Mouse (Mus musculus): ENCODE measurements at regions not wholly inside any gene's neighbourhood (a gene's known extent, or its start where the extent isn't known, plus 50 kb on each side); places are given as distances from the start of the nearest gene placed in this dataset.

DNA sequence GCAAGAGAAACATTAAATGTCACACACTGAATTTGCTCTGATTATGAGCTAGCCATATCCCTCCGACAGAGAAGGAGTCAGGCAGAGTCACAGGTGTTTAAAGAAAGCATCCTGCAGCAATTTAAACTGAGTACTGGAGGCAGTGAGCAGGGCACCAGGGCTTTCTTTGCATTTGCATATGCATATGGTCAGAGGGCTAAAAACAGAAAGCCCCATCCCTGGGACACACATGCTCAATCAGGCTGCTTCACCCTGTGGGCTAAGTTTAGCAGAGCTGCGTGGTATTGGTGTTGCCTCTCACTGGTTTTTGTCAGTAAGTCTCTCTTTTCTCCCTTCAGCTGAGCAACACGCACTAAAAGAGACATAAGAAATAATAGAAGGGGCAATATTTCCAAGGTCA is 289.9 kb upstream of the Rps6ka3 start:
- DNase-seq (ENCODE audit: low spot score), result no peak

DNA sequence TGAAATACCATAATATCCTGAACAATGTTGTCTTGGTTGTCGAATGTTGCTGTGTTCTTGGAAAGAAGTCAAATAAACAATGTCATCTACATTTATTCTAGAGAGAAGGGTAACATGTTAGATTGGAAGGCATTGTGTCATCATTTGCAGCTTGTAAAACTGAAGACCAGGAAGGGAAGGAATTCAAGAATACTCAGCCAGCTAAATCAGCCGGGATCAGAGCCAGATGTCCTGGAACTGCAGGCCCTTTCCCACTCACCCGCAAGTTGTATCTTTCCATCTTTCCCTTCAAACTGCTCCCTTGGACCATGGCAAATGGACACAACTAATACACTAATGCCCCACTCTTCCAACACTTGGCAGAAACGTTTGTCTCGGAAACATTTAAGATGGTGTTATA is 288.7 kb upstream of the Rps6ka3 start:
- DNase-seq (ENCODE audit: low spot score), result no peak

DNA sequence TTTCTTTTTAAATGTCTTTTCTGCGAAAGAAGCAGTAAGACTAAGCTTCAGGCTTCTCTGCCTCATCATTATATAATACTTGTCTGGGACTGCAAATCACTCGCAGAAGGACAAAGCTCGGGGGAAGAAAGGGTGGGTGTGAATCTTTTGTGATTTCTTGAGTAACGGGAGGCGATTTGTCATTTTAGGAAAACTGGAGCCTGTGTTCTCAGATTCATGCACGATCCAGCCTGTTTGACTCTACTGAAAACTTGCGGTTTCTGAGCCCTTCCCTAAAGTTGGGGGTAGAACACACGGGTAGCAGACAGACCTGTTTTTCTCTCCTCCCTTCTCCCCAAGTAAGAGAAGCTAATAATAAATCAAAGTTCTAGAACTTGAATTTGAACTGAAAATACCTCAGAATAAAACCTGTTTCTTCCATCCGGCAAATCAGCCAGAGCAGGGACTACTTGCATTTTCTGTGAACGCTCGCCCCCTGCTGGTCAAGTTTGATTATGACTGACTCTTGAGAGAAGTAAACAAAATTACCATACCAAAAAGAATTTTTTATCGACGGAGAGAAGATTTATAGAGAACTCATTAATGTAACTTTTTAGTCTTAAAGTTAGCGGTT is 288.2 kb upstream of the Rps6ka3 start:
- DNase-seq (ENCODE audit: low spot score), result peak; percentile 8

DNA sequence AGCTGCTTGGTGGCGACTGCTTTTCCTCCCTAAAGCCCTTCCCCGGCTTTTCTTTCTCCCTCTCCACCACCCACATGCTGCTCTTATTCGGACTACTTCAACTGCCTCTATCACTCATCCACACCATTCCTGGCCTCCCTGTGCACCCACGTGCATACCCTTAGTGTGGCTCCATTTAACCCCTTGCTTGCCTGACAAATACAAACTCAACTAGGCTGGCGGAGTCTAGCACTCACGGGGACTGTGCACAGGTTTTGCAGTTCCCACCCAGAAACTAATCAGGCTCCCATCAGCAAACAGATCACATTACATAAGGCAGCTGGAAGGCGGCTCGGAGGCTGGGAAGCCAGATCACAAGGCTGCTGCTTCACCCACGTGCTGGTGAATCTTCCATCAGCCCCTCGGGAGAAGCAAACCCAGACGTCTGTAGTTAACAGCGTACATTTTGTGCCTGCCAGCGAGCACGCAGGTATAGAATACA is 287.0 kb upstream of the Rps6ka3 start:
- no peak for DNase-seq (ENCODE audit: low spot score)

DNA sequence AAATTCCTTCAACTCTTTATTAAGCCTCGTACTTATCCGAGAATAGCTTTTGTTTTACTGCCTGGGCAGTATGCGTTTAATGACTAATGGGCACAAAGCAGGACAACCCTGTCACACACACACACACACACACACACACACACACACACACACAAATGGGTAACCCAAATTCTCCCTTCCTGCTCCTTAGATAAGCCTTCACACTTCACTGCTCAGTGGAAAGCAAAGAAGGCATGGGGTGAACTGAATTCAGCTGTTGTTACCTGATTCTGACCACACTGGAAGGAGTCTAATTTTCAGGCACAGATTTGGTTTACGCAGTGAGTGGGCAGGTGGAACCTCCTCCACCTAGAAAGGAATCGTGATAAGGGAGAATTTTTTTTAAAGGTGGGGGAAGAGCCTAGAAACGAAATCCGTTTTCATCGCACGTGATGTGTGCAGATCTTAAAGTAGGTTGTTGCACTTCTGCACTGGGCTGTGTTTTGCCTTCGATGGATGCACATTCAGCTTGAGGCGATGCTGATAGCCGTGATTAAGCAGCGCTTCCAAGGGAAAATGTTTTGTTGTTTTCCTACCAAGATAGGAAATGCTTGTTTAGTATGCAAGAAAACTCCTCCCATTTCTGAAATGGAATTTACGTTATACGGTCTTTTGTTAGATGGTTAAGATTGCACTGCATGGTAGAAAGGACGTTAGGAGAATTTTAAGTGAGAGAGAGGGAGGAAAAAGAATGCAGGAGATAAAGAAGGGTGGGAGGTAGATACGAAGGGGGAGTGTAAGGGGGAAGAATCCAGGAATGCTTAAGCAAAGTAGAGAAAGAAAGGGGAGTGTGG is 286.2 kb upstream of the Rps6ka3 start:
- no peak for DNase-seq (ENCODE audit: low spot score)

DNA sequence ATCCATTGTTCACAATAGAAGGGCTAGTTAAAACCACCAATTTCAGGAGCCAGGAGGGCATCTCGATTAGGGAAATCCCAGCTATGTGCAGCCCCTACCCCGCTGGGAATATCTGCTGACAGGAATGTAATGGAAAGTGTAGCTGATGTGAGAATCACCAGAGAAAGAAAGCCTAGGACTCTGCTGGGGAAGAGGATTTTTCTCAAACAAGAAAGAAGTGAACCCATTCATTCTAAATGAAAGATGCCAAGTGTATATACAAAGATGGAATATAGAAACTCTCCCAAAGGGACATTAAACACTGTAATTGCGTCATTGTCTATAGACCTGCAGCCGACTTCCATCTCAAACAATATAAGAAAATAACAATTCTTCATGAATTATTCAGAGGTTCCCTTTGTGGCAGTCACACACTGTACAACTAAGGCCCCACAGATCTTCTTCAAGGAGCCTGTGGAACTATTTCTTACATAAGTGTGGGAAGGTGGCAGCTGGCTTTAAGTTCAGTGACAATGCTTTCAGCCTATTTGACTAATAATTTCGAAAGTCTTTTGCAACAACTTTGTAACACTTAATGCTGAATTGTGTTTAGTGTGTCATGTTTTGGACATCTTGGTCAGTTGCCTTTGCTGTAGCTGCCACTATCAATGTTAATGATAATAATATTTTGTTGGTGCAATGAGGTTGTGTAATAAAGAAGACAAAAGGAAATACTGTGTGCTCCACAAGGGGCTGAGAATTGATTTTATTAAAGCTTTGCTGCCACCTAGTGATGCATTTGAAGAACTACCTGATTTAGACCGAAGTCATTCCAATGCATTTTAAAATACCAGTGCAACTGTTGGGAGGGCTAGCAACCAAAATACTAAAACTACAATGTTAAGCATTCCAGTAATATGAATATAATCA is 285.4 kb upstream of the Rps6ka3 start:
- no peak for DNase-seq (ENCODE audit: low spot score)

DNA sequence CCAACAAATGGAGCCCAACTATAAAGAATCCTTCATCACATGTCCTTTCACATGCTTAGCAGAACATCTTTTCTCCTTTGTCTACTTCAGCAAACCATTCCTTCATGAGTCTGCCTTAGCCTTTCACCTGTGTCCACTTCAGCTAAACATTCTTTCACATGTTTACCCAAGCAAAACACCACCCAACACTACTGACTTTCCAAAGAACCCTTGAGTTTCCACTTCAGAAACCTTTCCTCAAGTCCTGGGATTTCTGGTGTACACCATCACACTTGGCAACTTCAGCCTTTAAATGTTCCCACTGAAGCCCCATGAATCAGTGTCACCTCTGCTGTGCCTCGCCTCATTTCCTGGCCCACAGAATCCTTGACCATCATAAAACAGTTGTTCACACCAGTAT is 278.2 kb upstream of the Rps6ka3 start:
- no peak for DNase-seq (ENCODE audit: low spot score)

DNA sequence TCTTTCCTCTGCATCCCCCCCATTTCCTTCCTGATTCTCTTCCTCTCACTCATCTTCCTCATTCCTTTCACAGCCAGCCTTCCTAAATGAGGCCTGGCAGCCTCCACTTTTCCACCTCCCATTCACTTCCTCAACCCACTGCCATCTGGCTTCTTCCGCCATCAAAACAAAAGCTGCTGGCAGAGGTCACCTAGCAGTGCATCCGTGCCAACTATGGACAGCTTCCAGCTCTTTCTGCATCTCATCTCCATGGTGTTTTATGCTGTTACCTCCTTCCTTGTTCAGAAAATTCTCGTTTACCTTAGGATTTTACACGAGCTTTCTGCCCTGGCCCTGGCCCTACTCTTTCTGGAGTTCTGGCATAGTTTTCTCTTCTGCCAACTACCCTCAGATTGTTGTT is 262.9 kb upstream of the Rps6ka3 start:
- no peak for DNase-seq (ENCODE audit: low spot score)

DNA sequence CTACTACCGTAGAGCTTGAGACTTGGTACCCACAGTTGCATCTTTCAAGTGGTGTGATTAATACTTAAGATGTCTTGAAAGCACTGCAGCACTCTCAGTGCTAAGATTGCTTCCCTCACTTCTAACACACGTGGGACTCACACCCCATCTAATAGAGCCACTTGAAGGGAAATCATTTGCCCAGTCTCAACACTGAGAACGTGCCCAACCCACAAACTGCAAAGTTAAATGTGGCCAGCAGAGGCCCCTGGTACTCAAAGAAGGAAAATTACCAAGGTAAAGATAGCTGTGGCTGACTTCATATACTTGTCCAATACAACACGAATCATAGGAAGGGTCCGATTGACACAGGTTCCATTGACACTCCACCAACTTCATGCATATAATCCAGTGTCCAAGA is 238.4 kb upstream of the Rps6ka3 start:
- DNase-seq (ENCODE audit: low spot score), result no peak

DNA sequence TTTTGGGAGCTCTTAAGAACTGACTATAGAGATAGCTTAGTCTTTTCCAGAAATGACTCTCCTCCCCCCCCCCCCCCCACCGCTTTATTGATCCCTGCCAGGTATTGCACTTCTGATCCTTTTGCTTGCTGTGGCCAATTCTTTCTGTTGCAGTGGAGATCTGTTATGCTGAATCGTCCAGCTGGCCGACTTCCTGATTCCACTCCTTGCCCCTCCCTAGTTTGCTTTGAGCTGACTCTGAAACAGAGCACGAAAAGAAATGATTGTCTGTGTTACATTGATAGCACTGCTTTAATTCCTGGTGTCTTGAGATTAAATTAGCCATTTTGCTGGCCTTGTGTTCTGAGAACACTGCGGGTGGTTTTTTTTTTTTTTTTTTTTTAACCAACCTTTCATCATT is 233.5 kb upstream of the Rps6ka3 start:
- no peak for DNase-seq (ENCODE audit: low spot score)

DNA sequence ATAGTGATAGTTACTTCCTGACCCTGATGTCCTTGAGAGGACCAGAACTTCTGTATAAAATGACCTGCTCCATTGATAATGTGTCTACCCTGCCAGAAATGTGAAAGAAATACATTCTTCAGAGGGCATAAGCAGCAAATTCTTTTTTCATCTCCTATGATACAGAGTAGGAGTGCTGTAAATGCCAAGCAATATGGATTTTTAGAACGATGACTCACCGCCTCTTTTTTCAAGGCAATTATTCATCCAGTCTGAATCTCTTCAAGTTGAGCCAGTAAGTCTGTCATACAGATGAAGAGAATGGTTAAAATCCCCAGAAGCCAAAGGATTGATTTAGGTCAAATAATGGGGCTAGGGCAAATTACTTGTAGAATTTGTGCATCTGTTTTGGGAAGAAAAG is 225.4 kb upstream of the Rps6ka3 start:
- DNase-seq (ENCODE audit: low spot score), result no peak

DNA sequence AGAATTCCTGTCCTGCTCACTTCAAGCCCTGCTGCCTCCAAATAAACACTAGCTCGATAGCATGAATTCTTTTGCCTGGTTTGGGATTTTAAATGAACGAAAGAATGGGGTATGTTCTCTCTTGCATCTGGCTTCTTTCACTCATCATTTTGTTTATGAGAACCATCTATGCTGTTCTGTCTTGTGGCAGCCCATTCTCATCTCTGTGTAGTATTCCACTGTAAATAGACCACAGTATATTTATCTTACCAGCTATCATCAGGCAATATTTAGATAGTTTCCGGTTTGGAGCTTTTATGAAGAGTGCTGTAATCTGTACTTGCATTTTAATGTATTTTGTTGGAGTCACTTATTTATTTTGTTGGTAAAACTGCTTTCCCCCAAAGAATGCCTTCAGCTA is 222.4 kb upstream of the Rps6ka3 start:
- DNase-seq (ENCODE audit: low spot score), result no peak

DNA sequence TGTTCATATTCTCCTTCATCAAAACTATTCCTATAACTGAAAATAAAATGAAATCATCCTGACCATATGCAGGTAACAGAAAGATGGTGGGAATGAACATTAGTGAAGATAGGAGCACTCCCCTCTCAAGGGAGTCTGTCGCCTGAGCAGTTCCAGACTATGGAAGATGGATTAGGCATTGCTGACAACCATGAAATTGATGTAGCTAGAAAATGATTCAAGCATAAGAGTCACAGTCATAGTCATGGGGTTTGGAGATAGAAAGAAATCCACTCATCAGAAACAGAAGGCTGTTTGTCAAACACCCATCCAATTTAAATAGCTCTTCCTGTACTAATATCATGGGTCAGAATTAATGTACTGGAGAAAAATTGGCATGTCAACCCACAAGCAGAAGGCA is 191.2 kb upstream of the Rps6ka3 start:
- DNase-seq (ENCODE audit: low spot score), result no peak

DNA sequence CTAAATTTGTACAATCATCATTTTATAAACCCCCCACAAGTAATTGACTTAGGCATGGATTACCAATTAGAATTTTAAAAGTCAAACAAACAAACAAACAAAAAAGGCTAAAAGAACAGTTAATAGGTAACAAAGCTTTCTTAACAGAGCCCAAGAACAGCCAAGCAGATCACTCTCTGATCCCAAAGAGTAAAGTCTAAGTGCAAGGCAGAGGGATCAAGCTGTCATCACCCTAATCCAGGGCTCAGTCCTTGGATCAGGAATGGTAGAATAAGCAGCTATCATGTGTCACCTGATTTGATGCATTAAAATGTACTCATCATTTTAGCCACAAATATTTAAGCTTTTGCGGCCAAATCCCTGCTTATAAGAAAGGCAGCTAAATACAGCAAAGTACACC is 183.8 kb upstream of the Rps6ka3 start:
- no peak for DNase-seq (ENCODE audit: low spot score)

DNA sequence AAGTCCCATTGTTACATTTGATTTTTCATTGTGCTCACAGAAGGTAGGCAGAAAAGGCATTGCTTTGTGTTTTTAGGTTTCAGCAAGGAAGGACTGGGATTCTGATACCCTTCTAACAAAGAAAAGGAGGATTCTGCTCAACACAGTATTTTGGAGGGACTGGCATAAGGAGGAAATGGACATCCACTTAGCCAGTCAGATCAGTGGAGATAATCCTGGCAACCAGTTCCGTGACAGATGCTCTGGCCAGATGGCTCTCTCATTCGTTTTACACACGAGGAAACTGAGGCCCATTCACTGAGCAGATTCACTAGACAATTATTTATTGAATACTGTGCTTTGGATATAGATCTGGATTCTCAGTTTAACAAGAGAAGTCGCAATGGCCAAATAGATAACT is 178.2 kb upstream of the Rps6ka3 start:
- no peak for DNase-seq (ENCODE audit: low spot score)

DNA sequence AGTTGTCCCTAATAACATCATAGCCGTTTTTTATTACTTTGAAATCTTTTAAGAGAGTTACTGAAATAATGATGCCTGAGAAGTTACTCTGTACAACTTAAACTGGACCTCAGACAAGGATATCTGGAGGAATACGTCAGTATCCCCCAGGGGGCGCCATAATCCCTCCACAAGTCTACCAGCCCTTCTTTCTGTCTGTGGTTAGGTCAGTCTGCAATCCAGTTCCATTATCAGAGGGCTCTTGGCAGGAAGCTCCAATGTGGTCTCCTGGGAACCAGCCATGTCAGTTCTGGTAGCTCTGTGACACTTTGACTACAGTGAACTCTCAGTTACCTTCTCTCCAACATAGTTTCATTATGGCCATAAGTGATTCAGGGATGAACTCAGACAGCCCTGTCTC is 166.7 kb upstream of the Rps6ka3 start:
- DNase-seq (ENCODE audit: low spot score), result peak; percentile 17

DNA sequence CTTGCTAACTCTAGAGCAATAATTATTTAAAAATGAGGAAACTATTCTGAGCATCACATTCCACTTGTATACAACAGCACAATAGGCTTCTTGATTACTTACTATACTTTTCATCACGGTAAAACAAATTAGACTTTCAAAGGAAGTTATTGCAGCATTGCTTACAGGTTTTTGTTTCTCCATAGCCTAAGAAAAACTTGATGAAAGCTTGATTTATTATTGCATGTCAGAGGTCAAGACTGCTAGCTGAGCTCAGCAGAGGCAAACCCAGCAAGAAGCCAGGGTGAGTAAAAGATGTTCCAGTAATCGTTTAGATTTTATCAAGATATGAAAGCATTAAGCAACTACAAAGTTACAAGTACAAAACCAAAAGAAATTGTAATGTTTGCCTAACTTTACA is 162.2 kb upstream of the Rps6ka3 start:
- DNase-seq (ENCODE audit: low spot score), result no peak

DNA sequence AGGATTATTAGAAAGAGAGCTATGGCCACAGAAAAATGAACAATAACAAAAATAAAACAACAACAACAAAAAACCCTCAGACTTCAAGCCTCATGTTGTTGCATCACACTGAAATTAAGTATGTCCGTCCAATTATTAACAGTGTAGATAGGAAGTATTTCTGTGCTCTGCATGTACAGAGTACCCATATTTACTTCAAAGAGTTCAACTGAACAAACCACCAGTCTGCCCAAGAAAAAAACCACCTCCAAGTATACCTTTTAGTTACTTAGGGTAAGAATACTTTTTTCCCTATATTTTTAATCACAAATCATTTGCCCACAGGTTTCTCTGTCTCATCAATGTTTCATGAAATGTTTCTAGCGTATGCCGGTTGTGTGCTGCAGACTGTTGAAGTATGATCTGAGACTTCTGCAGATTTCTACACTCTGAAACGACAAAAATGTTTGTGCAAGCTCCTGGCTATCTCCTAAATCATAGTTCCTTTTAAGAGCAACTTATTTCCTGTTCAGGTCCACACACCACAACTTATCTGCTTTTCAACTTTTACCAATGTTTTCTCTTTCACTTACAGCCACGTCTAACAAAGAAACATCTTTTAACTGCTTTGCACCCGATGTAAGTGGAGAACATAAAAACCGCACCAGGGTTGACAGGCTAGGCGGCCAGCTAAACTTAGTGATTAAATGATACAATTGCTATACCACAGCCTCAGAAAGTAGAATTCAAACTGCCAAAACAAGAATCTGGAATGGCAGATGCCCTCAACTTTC is 154.2 kb upstream of the Rps6ka3 start:
- no peak for DNase-seq (ENCODE audit: low spot score)

DNA sequence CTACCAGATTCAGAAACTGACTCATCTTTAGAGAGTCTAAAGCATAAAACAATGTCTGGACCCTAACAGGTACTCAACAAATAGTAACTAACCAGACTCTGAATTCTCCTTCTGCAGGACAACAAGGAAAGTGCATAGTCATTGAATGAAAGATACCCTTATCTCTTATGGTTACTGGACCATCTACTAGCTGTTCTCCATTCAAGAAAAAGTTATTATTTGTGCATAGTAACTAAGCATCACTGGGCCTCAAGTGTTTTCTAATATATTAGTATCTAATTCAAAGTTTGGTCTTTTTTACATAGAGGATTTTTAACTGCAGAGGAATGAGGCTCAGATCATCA is 153.7 kb upstream of the Rps6ka3 start:
- no peak for DNase-seq (ENCODE audit: low spot score)

DNA sequence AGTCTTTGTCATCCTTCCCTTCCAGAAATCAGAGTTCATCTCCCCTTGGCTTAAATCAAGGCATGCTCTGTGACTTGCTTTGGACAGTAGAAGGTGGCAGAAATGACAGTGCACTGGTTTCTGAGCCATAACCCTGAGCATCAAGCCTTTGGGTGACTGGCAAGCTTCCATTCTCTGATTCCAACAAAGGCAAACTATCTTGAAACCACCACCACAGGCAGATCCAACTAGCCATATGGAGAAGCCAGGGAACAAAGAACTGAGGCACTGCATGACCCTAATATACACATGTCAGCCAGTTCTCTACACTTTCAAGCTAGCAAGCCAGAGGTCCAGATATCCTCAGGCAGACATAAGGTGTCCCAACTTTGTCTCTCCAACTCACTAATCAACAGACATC is 151.2 kb upstream of the Rps6ka3 start:
- no peak for DNase-seq (ENCODE audit: low spot score)

DNA sequence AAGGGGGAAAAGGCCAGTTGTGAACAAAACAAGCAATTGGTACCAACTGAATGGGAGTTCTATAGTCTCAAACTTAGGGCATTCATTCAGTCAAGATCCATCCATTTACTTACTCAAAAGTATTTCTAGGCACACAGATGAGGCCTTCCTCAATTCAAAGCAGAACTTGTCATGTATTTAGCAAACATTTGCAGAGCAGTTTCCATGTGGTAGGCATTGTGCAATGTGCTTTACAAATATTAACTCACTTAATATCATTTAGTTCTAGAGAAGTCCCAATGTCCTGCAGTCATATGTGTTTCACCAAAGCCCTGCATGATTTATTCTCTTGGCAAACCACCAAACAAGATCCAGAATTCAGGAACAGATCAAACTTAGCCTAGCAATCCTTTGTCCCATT is 148.8 kb upstream of the Rps6ka3 start:
- DNase-seq (ENCODE audit: low spot score), result no peak

DNA sequence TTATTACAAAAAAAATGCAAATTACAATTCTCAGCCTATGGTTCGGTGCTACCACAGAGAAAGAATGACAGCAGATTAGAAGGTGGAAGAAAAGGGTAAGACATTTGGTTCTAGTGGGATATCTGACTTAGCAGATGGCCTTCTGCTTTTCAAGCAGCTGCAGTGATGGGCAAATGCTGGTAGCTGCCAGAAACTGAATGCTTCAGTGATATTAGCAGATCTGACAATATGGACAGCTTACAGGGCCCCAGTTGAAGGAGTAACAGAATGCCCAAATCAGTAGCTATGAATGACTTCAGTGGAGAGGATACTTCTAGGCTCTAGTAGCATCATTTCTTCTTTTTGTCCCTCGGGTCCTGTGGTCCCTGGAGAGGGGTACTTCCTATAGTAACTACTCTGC is 143.9 kb upstream of the Rps6ka3 start:
- no peak for DNase-seq (ENCODE audit: low spot score)
